Mouse (Mus musculus) small intestine, adult 2 months (tissue): ENCODE measurements around the gene Zfhx3.

Experiments used
- CTCF ChIP-seq: fragments of 200-500 bp; IDR thresholded peaks from 2 replicates; pipeline ENCODE4 v1.5.1; 2012; ENCODE audit warnings: low read depth, mild to moderate bottlenecking, control low read depth, inconsistent platforms, low read length, moderate library complexity, mixed read lengths; ENCODE audit not compliant: insufficient replicate concordance, insufficient read length; ENCODE audit errors: extremely low read depth
- POLR2A ChIP-seq: fragments of 200-500 bp; IDR thresholded peaks from 2 replicates; pipeline ENCODE4 v1.6.1; 2012; ENCODE audit warnings: low read depth, mild to moderate bottlenecking, control low read depth, inconsistent platforms, low read length, moderate library complexity

DNA sequence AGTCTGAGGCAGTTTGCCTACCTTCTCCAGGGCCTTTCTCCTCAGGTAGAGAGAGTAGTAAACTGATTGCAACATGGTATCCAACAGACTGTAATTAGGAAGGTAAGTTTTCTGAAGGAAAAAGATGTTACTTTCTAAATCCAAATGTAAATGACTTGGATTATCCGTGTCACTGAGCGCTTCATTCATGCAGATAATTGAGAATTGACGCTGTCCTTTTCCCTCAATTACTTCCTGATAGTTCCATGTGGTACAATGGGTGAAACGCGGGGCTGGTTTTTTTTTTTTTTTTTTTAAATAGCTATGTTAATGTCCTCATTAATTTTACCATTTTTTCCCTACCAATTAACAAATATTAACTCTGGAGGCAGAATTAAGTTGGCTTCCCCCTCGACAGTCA is 896.3 kb downstream of the Zfhx3 start:
- TF ChIP-seq CTCF: no peak
- no peak for TF ChIP-seq POLR2A
